Mouse (Mus musculus): Measurements from ENCODE around the gene Slc35f4. TPM values are rescaled to one million over a fixed set of nuclear protein-coding genes. Genes with fewer than 3 reads are reported as not detected.

Slc35f4 gene
- total RNA-seq, 1 experiment, result 0.13 TPM

DNA sequence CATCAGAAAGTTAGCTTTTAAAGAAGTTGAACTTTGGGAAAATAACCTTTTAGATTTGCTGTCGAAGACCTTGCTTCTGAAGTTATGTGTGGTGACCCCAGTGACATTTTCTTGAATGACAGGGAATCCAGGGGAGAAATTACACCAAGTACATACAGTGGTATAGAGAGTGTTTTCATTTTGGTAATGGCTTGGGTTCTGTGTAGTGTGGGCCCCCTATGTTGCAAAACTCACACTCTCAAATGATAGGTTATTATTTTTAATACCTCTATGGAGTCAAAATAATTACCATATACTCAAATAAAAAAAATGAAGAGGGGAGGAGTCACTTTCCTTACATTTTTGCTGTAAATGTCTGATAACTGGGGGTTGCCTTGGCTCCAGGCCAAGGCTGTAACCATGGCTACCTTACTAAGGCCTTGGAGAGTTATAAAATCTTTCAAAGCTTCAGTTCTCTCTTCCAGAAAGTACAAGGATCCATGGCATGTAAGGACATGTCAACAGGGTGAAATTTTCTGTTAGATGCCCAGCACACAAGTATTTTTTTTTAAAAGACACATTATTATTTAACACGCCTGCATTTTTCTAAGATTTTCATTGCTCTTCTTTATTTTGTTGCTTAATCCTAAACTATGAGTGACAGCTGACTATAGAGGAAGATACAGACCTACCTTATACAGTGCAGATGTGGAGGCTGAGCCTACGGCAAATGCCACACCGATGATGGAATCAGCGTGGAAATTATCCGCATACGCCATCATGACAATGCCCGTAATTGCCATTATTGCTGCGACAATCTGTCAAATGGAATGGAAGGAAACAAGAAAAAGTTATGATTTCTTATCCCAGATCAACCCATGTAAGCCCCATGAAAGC, 220.1 kb downstream of the Slc35f4 start:
- no peak overlapping the region for H3K9ac ChIP-seq (ENCODE audit: insufficient read depth, low read depth, low read length, poor library complexity, severe bottlenecking)

DNA sequence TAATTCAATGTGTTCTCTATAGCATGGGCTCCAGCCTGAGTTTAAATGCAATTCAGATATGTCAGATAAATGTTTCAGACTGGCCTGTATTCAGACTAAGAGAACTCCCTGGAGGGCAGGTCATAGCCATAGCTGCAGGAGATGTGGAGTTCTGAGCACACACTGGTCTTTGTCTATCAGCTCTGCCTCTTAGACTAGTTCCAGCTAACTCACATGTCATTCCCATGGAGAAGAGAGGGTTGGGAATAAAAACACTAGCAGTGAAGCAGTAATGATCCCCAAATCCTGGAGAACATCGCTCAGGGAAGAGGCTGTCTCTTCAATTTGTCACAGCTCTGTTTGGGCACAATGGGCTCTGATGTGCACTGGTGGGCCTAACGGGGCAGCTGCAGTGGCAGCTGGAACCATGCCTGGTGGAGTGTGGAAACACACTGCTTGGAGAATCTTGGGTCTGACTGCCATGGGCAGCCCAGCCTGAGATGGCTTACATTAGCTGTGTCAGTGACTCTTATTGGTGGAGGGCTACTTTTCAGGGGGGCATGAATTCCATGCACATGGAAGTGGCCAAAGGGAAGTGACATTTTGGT, 223.5 kb downstream of the Slc35f4 start:
- peaks cover 2 to 7% of the 10 kb centered on the region in 2 experiments; a peak in 2 of 4 replicates for H3K4me1 ChIP-seq (ENCODE audit: control insufficient read depth in 2 of 2, insufficient read depth in 2 of 2, low read length in 2 of 2, poor library complexity in 1 of 2)
- no peak for DNase-seq (ENCODE audit: low read depth, low spot score)
- in situ Hi-C loops (cut with MboI; ENCODE audit: low sequenced_read_pairs in 2 of 2, unreplicated experiment in 2 of 2), result loop anchor here in 1 of 2 experiments (10.0 kb wide), 1 partner anchor 58 kb away; the partner anchor contains the start of gene ccdc198
- H3K9ac ChIP-seq (ENCODE audit: insufficient read depth, low read depth, low read length, poor library complexity, severe bottlenecking), result no peak overlapping the region
- TF ChIP-seq MAFK (IDR thresholded peaks at IDR 0.05; ENCODE audit: insufficient read depth, low read depth, low read length), result no peak
- no peak for TF ChIP-seq ZNF384 (IDR thresholded peaks at IDR 0.05; ENCODE audit: low read depth, low read length)
- TF ChIP-seq ZC3H11A (IDR thresholded peaks at IDR 0.05; ENCODE audit: borderline replicate concordance, low read depth, low read length), result no peak
- TF ChIP-seq HCFC1 (IDR thresholded peaks at IDR 0.05; ENCODE audit: borderline replicate concordance, insufficient read depth, low read length), result no peak
- TF ChIP-seq CHD2 (IDR thresholded peaks at IDR 0.05; ENCODE audit: low read depth, low read length), result no peak
- no peak overlapping the region for H3K27ac ChIP-seq (ENCODE audit: insufficient read depth, low read depth, low read length, poor library complexity, severe bottlenecking)
- H3K36me3 ChIP-seq (ENCODE audit: control insufficient read depth, insufficient read depth, low read length, poor library complexity, severe bottlenecking), result no peaks in the 10 kb centered on the region
- H3K4me3 ChIP-seq (ENCODE audit: insufficient read depth in 1 of 2, low read depth in 1 of 2, low read length in 2 of 2, poor library complexity in 1 of 2, severe bottlenecking in 1 of 2), result no peak overlapping the region
- H3K9me3 ChIP-seq (ENCODE audit: control insufficient read depth, insufficient read depth, low read depth, low read length), result no peaks in the 10 kb centered on the region

More for the DNA sequence above, 220.1 kb downstream of the Slc35f4 start:
- no peak for DNase-seq (ENCODE audit: low read depth, low spot score)
- peaks cover 2 to 6% of the 10 kb centered on the region in 2 experiments; a peak in 2 of 4 replicates for H3K4me1 ChIP-seq (ENCODE audit: control insufficient read depth in 2 of 2, insufficient read depth in 2 of 2, low read length in 2 of 2, poor library complexity in 1 of 2)
- no peaks in the 10 kb centered on the region for H3K9me3 ChIP-seq (ENCODE audit: control insufficient read depth, insufficient read depth, low read depth, low read length)
- no peaks in the 10 kb centered on the region for H3K36me3 ChIP-seq (ENCODE audit: control insufficient read depth, insufficient read depth, low read length, poor library complexity, severe bottlenecking)
- TF ChIP-seq MAFK (IDR thresholded peaks at IDR 0.05; ENCODE audit: insufficient read depth, low read depth, low read length) (no peak), HCFC1 (IDR thresholded peaks at IDR 0.05; ENCODE audit: borderline replicate concordance, insufficient read depth, low read length) (no peak), CHD2 (IDR thresholded peaks at IDR 0.05; ENCODE audit: low read depth, low read length) (no peak), ZNF384 (IDR thresholded peaks at IDR 0.05; ENCODE audit: low read depth, low read length) (no peak), ZC3H11A (IDR thresholded peaks at IDR 0.05; ENCODE audit: borderline replicate concordance, low read depth, low read length) (no peak)
- H3K4me3 ChIP-seq (ENCODE audit: insufficient read depth in 1 of 2, low read depth in 1 of 2, low read length in 2 of 2, poor library complexity in 1 of 2, severe bottlenecking in 1 of 2), result no peak overlapping the region
- in situ Hi-C loops (cut with MboI; ENCODE audit: low sequenced_read_pairs in 2 of 2, unreplicated experiment in 2 of 2), result loop anchor here in 1 of 2 experiments (10.0 kb wide), 1 partner anchor 61 kb away; the partner anchor contains the start of gene ccdc198
- no peak overlapping the region for H3K27ac ChIP-seq (ENCODE audit: insufficient read depth, low read depth, low read length, poor library complexity, severe bottlenecking)

DNA sequence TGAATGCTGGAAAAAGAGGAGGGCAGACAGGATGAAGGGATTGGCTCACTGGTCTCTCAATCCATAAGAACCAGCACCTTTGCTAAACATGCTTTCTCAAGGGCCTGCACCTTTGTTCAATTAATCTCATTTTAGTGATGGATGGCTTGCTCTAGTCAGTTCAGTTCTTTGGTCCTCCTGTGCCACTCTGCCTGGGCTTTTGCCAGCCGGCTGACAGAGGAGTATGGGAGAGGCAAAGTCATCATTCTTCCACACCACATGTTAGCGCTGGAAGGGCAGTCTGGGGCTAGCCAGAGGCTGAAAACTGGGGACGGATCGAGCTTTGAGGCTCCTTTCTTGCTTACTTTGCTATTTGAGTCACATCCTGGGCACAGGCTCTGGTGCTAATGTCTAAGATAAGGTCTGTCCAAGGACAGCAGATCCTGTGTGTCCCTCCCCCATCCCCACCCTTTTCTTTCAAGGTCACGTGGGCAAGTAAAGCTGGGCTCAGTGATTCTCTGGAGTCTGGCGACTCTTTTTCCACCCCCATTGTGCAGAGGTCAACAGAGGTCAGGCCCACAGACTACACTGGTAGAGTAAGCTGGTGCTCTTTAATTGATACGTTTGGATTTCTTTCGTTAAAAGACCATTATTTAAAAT, 224.7 kb downstream of the Slc35f4 start:
- peak; percentile 29 for DNase-seq (ENCODE audit: low read depth, low spot score)
- Histone ChIP-seq H3K36me3 (ENCODE audit: control insufficient read depth, insufficient read depth, low read length, poor library complexity, severe bottlenecking) (no peaks in the 10 kb centered on the region), H3K4me1 (ENCODE audit: control insufficient read depth in 2 of 2, insufficient read depth in 2 of 2, low read length in 2 of 2, poor library complexity in 1 of 2) (peaks cover 2 to 7% of the 10 kb centered on the region in 2 experiments; a peak in 2 of 4 replicates), H3K27ac (ENCODE audit: insufficient read depth, low read depth, low read length, poor library complexity, severe bottlenecking) (no peak overlapping the region), H3K9ac (ENCODE audit: insufficient read depth, low read depth, low read length, poor library complexity, severe bottlenecking) (no peak overlapping the region), H3K9me3 (ENCODE audit: control insufficient read depth, insufficient read depth, low read depth, low read length) (no peaks in the 10 kb centered on the region), H3K4me3 (ENCODE audit: insufficient read depth in 1 of 2, low read depth in 1 of 2, low read length in 2 of 2, poor library complexity in 1 of 2, severe bottlenecking in 1 of 2) (no peak overlapping the region)
- TF ChIP-seq ZNF384 (IDR thresholded peaks at IDR 0.05; ENCODE audit: low read depth, low read length) (no peak), CHD2 (IDR thresholded peaks at IDR 0.05; ENCODE audit: low read depth, low read length) (no peak), HCFC1 (IDR thresholded peaks at IDR 0.05; ENCODE audit: borderline replicate concordance, insufficient read depth, low read length) (no peak), MAFK (IDR thresholded peaks at IDR 0.05; ENCODE audit: insufficient read depth, low read depth, low read length) (no peak), ZC3H11A (IDR thresholded peaks at IDR 0.05; ENCODE audit: borderline replicate concordance, low read depth, low read length) (no peak)
- in situ Hi-C loops (cut with MboI; ENCODE audit: low sequenced_read_pairs in 2 of 2, unreplicated experiment in 2 of 2), result loop anchor here in 1 of 2 experiments (10.0 kb wide), 1 partner anchor 56 kb away; the partner anchor contains the start of gene ccdc198

DNA sequence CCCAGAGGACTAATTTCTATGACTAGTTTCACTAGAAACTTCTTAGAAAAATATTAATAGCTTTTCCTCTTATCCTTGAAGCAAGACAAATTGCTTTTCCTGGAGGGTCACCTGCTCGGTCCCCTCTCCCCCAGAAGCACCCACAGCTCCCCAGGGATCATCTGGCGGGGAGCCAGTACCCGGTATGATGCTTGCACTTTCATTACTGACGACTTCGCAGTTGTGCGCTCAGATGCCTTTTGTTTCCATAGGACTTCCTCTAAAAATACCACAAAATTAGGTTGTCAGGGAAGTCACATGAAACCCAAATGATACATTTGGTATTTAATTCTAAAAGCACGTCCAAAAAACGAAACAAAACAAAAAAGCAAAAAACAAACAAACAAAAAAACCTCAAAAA, 225.5 kb downstream of the Slc35f4 start:
- no peak for DNase-seq (ENCODE audit: low read depth, low spot score)
- Histone ChIP-seq H3K9ac (ENCODE audit: insufficient read depth, low read depth, low read length, poor library complexity, severe bottlenecking) (no peak overlapping the region), H3K9me3 (ENCODE audit: control insufficient read depth, insufficient read depth, low read depth, low read length) (no peaks in the 10 kb centered on the region), H3K4me1 (ENCODE audit: control insufficient read depth in 2 of 2, insufficient read depth in 2 of 2, low read length in 2 of 2, poor library complexity in 1 of 2) (peaks cover 2 to 7% of the 10 kb centered on the region in 2 experiments; a peak in 2 of 4 replicates), H3K36me3 (ENCODE audit: control insufficient read depth, insufficient read depth, low read length, poor library complexity, severe bottlenecking) (no peaks in the 10 kb centered on the region), H3K4me3 (ENCODE audit: insufficient read depth in 1 of 2, low read depth in 1 of 2, low read length in 2 of 2, poor library complexity in 1 of 2, severe bottlenecking in 1 of 2) (no peak overlapping the region), H3K27ac (ENCODE audit: insufficient read depth, low read depth, low read length, poor library complexity, severe bottlenecking) (no peak overlapping the region)
- TF ChIP-seq ZC3H11A (IDR thresholded peaks at IDR 0.05; ENCODE audit: borderline replicate concordance, low read depth, low read length) (no peak), MAFK (IDR thresholded peaks at IDR 0.05; ENCODE audit: insufficient read depth, low read depth, low read length) (no peak), ZNF384 (IDR thresholded peaks at IDR 0.05; ENCODE audit: low read depth, low read length) (no peak), CHD2 (IDR thresholded peaks at IDR 0.05; ENCODE audit: low read depth, low read length) (no peak), HCFC1 (IDR thresholded peaks at IDR 0.05; ENCODE audit: borderline replicate concordance, insufficient read depth, low read length) (no peak)
- in situ Hi-C loops (cut with MboI; ENCODE audit: low sequenced_read_pairs in 2 of 2, unreplicated experiment in 2 of 2), result loop anchor here in 1 of 2 experiments (10.0 kb wide), 1 partner anchor 56 kb away; the partner anchor contains the start of gene ccdc198

All from ES-E14 (cell line).